Mouse (Mus musculus): Measurements from ENCODE around the gene Gm10401. TPM values are rescaled to one million over a fixed set of nuclear protein-coding genes. Genes with fewer than 3 reads are reported as not detected.

Gm10401 gene
- total and polyA plus RNA-seq, 3 experiments, result 1.7 to 10.9 TPM; not detected in 1

GRCm38 (mm10) chr5:115100473-115100872 is 2.4 kb upstream of the Gm10401 start:
- DNase-seq (ENCODE audit: extremely low read depth), result no peak
- peaks cover 39 to 71% of the 10 kb centered on the region in 2 experiments for H3K36me3 ChIP-seq (replicated peaks in 1 of 2; ENCODE audit: control insufficient read depth in 1 of 2, insufficient read depth in 1 of 2, low read length in 1 of 2)

GRCm38 (mm10) chr5:115099991-115100390 is 1.9 kb upstream of the Gm10401 start:
- H3K9ac ChIP-seq (ENCODE audit: insufficient read depth, low read depth), result no peak overlapping the region
- no peak overlapping the region for H3K4me3 ChIP-seq (replicated peaks in 1 of 3; ENCODE audit: low read depth in 2 of 3, low read length in 2 of 3, poor library complexity in 1 of 3)
- no peak overlapping the region for H3K27ac ChIP-seq (ENCODE audit: insufficient read depth, low read depth)
- TF ChIP-seq CTCF (conservative IDR thresholded peaks at IDR 0.05 in 1 of 2, IDR thresholded peaks at IDR 0.05 in 1 of 2; ENCODE audit: low read depth in 2 of 2, low read length in 2 of 2) (no peak), MEF2A (IDR thresholded peaks at IDR 0.05; ENCODE audit: borderline replicate concordance, low read depth, low read length) (no peak), ELF1 (IDR thresholded peaks at IDR 0.05; ENCODE audit: low read depth, low read length) (no peak), TCF12 (IDR thresholded peaks at IDR 0.05; ENCODE audit: low read depth, low read length) (no peak), ZKSCAN1 (IDR thresholded peaks at IDR 0.05; ENCODE audit: borderline replicate concordance, low read depth, low read length) (no peak)
- H3K27me3 ChIP-seq (replicated peaks), result no peaks in the 10 kb centered on the region
- H3K4me2 ChIP-seq (ENCODE audit: insufficient read depth, low read depth, poor library complexity, severe bottlenecking), result no peak overlapping the region
- H3K9me3 ChIP-seq (replicated peaks; ENCODE audit: low read length), result no peaks in the 10 kb centered on the region
- H3K79me2 ChIP-seq (replicated peaks; ENCODE audit: control insufficient read depth, extremely low read depth, insufficient read depth, poor library complexity, severe bottlenecking), result no peaks in the 10 kb centered on the region
- dilution Hi-C loops (cut with MboI; ENCODE audit: extremely low pct_ligation_motif_present, extremely low pct_unique_long_range_greater_than_20kb, low sequenced_read_pairs), result no loop called here
- peaks cover 44 to 75% of the 10 kb centered on the region in 2 experiments for H3K36me3 ChIP-seq (replicated peaks in 1 of 2; ENCODE audit: control insufficient read depth in 1 of 2, insufficient read depth in 1 of 2, low read length in 1 of 2)
- no peak for DNase-seq (ENCODE audit: extremely low read depth)
- in situ Hi-C loops (cut with MboI; ENCODE audit: low pct_ligation_motif_present, low pct_unique_long_range_greater_than_20kb, low sequenced_read_pairs), result loop anchor here (10.0 kb wide), 1 partner anchor 125 kb away; the partner anchor contains the start of gene Hnf1a
- no peaks in the 10 kb centered on the region for H3K4me1 ChIP-seq (ENCODE audit: control insufficient read depth in 1 of 2, insufficient read depth in 2 of 2)

More at GRCm38 (mm10) chr5:115100473-115100872, 2.4 kb upstream of the Gm10401 start:
- Histone ChIP-seq H3K79me2 (replicated peaks; ENCODE audit: control insufficient read depth, extremely low read depth, insufficient read depth, poor library complexity, severe bottlenecking) (no peaks in the 10 kb centered on the region), H3K27ac (ENCODE audit: insufficient read depth, low read depth) (no peak overlapping the region), H3K9me3 (replicated peaks; ENCODE audit: low read length) (no peaks in the 10 kb centered on the region), H3K4me1 (ENCODE audit: control insufficient read depth in 1 of 2, insufficient read depth in 2 of 2) (no peaks in the 10 kb centered on the region), H3K9ac (ENCODE audit: insufficient read depth, low read depth) (no peak overlapping the region), H3K4me3 (replicated peaks in 1 of 3; ENCODE audit: low read depth in 2 of 3, low read length in 2 of 3, poor library complexity in 1 of 3) (no peak overlapping the region), H3K27me3 (replicated peaks) (no peaks in the 10 kb centered on the region), H3K4me2 (ENCODE audit: insufficient read depth, low read depth, poor library complexity, severe bottlenecking) (no peak overlapping the region)
- in situ Hi-C loops (cut with MboI; ENCODE audit: low pct_ligation_motif_present, low pct_unique_long_range_greater_than_20kb, low sequenced_read_pairs) (loop anchor here (10.0 kb wide), 1 partner anchor 126 kb away; the partner anchor contains the start of gene Hnf1a), dilution Hi-C loops (cut with MboI; ENCODE audit: extremely low pct_ligation_motif_present, extremely low pct_unique_long_range_greater_than_20kb, low sequenced_read_pairs) (no loop called here)
- no peak for TF ChIP-seq USF2 (conservative IDR thresholded peaks at IDR 0.05; ENCODE audit: low read depth, low read length)
- TF ChIP-seq MEF2A (IDR thresholded peaks at IDR 0.05; ENCODE audit: borderline replicate concordance, low read depth, low read length), result no peak
- TF ChIP-seq MXI1 (IDR thresholded peaks at IDR 0.05; ENCODE audit: low read depth, low read length), result no peak
- no peak for TF ChIP-seq CHD2 (IDR thresholded peaks at IDR 0.05; ENCODE audit: low read length)
- TF ChIP-seq MAX (IDR thresholded peaks at IDR 0.05; ENCODE audit: low read length), result no peak
- TF ChIP-seq KAT2A (IDR thresholded peaks at IDR 0.05; ENCODE audit: insufficient replicate concordance, low read length), result no peak
- TF ChIP-seq UBTF (IDR thresholded peaks at IDR 0.05; ENCODE audit: low read depth, low read length), result no peak
- no peak for TF ChIP-seq ZKSCAN1 (IDR thresholded peaks at IDR 0.05; ENCODE audit: borderline replicate concordance, low read depth, low read length)
- TF ChIP-seq SIN3A (IDR thresholded peaks at IDR 0.05; ENCODE audit: low read length), result no peak
- no peak for TF ChIP-seq TCF12 (IDR thresholded peaks at IDR 0.05; ENCODE audit: low read depth, low read length)
- TF ChIP-seq RCOR1 (conservative IDR thresholded peaks at IDR 0.05; ENCODE audit: low read depth, low read length), result no peak
- no peak for TF ChIP-seq HCFC1 (IDR thresholded peaks at IDR 0.05; ENCODE audit: low read depth, low read length)
- TF ChIP-seq MAFK (IDR thresholded peaks at IDR 0.05; ENCODE audit: insufficient replicate concordance, low read length), result no peak
- no peak for TF ChIP-seq ELF1 (IDR thresholded peaks at IDR 0.05; ENCODE audit: low read depth, low read length)
